Mouse (Mus musculus): ENCODE measurements around the gene Myo16. TPM values are rescaled to one million over a fixed set of nuclear protein-coding genes. Genes with fewer than 3 reads are reported as not detected.
A peak's percentile ranks its signal among the peaks of the same experiment; 100 is the strongest.

Gene Myo16
- polyA plus RNA-seq, 1 experiment from 2014 or later: 0.63 TPM

GRCm38 (mm10) chr8:10629862-10630261 is 476.2 kb downstream of the Myo16 start:
- Histone ChIP-seq H3K27me3 (no peaks in the 10 kb centered on the region), H3K4me3 (replicated peaks) (no peak overlapping the region), H3K36me3 (no peaks in the 10 kb centered on the region), H3K27ac (replicated peaks) (peak overlapping the region; percentile 35; the same call in 1 of the 2 replicates), H3K9ac (no peak overlapping the region), H3K9me3 (replicated peaks) (no peaks in the 10 kb centered on the region), H3K4me1 (no peaks in the 10 kb centered on the region), H3K4me2 (replicated peaks) (no peak overlapping the region)
- ATAC-seq (ENCODE audit: insufficient number of reproducible peaks, low FRiP score, low TSS enrichment, low read depth): no peak; the same call in 1 of the 2 replicates
- 34% methylated on average over 5 of the region's 5 CpGs for WGBS

- Histone ChIP-seq H3K9ac (no peak overlapping the region), H3K4me2 (replicated peaks) (no peak overlapping the region), H3K4me3 (replicated peaks) (no peak overlapping the region), H3K9me3 (replicated peaks) (no peaks in the 10 kb centered on the region), H3K4me1 (no peaks in the 10 kb centered on the region), H3K27me3 (no peaks in the 10 kb centered on the region), H3K27ac (replicated peaks) (no peak overlapping the region), H3K36me3 (no peaks in the 10 kb centered on the region)
- ATAC-seq (ENCODE audit: insufficient number of reproducible peaks, low FRiP score, low TSS enrichment, low read depth): no peak
- 90% methylated on average over 2 of the region's 2 CpGs for WGBS
These were observed 477.3 kb downstream of the Myo16 start for GRCm38 (mm10) chr8:10631006-10631405.

- Histone ChIP-seq H3K4me3 (replicated peaks) (no peak overlapping the region), H3K36me3 (no peaks in the 10 kb centered on the region), H3K9ac (no peak overlapping the region), H3K9me3 (replicated peaks) (no peaks in the 10 kb centered on the region), H3K27ac (replicated peaks) (no peak overlapping the region), H3K27me3 (no peaks in the 10 kb centered on the region), H3K4me1 (no peaks in the 10 kb centered on the region), H3K4me2 (replicated peaks) (no peak overlapping the region)
- no peak for ATAC-seq (ENCODE audit: insufficient number of reproducible peaks, low FRiP score, low TSS enrichment, low read depth)
- WGBS: 60% methylated on average over 6 of the region's 6 CpGs
These were observed 478.9 kb downstream of the Myo16 start for GRCm38 (mm10) chr8:10632603-10633002.

- no peak overlapping the region for H3K9ac ChIP-seq
- no peaks in the 10 kb centered on the region for H3K36me3 ChIP-seq
- H3K4me3 ChIP-seq (replicated peaks): no peak overlapping the region
- H3K4me1 ChIP-seq: no peaks in the 10 kb centered on the region
- no peaks in the 10 kb centered on the region for H3K9me3 ChIP-seq (replicated peaks)
- H3K27ac ChIP-seq (replicated peaks): no peak overlapping the region
- ATAC-seq (ENCODE audit: insufficient number of reproducible peaks, low FRiP score, low TSS enrichment, low read depth): peak; percentile 64; the same call in 1 of the 2 replicates
- 17% methylated on average over 12 of the region's 12 CpGs for WGBS
- H3K27me3 ChIP-seq: no peaks in the 10 kb centered on the region
- H3K4me2 ChIP-seq (replicated peaks): no peak overlapping the region
These were observed 479.8 kb downstream of the Myo16 start for GRCm38 (mm10) chr8:10633360-10634140.

- 67% methylated on average over 13 of the region's 13 CpGs for WGBS
- H3K4me3 ChIP-seq (replicated peaks): no peak overlapping the region
- H3K27me3 ChIP-seq: no peaks in the 10 kb centered on the region
- no peaks in the 10 kb centered on the region for H3K36me3 ChIP-seq
- H3K27ac ChIP-seq (replicated peaks): no peak overlapping the region
- H3K9me3 ChIP-seq (replicated peaks): no peaks in the 10 kb centered on the region
- no peaks in the 10 kb centered on the region for H3K4me1 ChIP-seq
- H3K4me2 ChIP-seq (replicated peaks): no peak overlapping the region
- no peak overlapping the region for H3K9ac ChIP-seq
- ATAC-seq (ENCODE audit: insufficient number of reproducible peaks, low FRiP score, low TSS enrichment, low read depth): no peak
These were observed 480.7 kb downstream of the Myo16 start for GRCm38 (mm10) chr8:10634421-10634820.

DNA sequence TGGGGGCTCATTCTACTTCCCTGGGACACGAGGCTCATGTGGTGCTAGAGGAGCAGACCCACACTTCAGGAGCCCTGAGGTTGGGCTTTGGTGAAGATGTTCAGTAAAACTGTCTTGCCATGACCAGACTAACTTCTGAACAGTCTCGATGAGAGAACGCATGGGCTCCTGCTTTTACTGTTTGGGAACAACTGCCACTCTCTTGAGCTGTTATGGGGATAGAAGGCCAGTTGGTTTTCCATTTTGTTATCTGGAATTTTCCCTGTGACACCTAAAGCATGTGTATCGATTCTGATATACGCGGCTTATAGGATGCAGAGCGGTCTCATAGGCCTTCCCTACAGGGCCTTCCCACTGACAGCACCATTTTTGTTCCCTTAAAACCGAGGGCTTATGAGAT is 485.2 kb downstream of the Myo16 start:
- H3K4me2 ChIP-seq (replicated peaks): no peak overlapping the region
- WGBS: 92% methylated on average over 8 of the region's 8 CpGs
- no peaks in the 10 kb centered on the region for H3K9me3 ChIP-seq (replicated peaks)
- no peak for ATAC-seq (ENCODE audit: insufficient number of reproducible peaks, low FRiP score, low TSS enrichment, low read depth)
- no peak overlapping the region for H3K9ac ChIP-seq
- H3K4me1 ChIP-seq: no peaks in the 10 kb centered on the region
- H3K27ac ChIP-seq (replicated peaks): no peak overlapping the region
- no peaks in the 10 kb centered on the region; the same call in 1 of the 2 replicates for H3K27me3 ChIP-seq
- no peaks in the 10 kb centered on the region for H3K36me3 ChIP-seq
- H3K4me3 ChIP-seq (replicated peaks): no peak overlapping the region

DNA sequence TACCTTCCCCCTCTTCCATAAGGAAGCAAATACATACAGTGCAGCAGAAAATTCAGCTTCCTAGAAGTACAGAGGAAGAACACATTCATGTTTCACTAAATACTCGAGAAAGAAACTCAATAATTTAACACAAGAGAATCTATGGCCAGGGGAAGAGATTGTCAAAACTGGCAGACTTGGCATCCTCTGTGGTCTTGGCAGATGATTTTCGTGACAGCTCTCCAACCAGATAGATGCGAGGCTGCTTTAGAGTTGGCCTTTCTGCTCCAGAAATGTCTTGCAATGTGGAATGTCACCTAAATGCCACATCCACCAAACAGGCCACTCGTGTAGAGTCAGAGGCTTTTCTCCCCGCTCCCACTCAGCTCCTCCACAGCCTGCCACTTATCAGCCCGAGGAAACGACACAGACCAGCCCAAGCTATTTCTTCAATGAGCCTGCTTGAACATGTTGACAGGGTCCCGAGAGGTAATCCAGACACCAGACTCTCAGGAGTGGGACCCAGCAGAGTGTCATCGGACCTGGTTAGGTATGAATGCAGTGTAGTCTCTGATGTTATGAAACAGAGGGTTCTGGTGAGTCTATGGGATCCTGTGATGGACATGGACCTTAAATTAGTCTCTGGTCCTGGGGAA is 486.6 kb downstream of the Myo16 start:
- Histone ChIP-seq H3K36me3 (no peaks in the 10 kb centered on the region), H3K4me3 (replicated peaks) (no peak overlapping the region), H3K4me1 (no peaks in the 10 kb centered on the region), H3K9ac (no peak overlapping the region), H3K4me2 (replicated peaks) (no peak overlapping the region), H3K27me3 (no peaks in the 10 kb centered on the region; the same call in 1 of the 2 replicates), H3K27ac (replicated peaks) (no peak overlapping the region), H3K9me3 (replicated peaks) (no peaks in the 10 kb centered on the region)
- WGBS: 71% methylated on average over 9 of the region's 9 CpGs
- ATAC-seq (ENCODE audit: insufficient number of reproducible peaks, low FRiP score, low TSS enrichment, low read depth): no peak

DNA sequence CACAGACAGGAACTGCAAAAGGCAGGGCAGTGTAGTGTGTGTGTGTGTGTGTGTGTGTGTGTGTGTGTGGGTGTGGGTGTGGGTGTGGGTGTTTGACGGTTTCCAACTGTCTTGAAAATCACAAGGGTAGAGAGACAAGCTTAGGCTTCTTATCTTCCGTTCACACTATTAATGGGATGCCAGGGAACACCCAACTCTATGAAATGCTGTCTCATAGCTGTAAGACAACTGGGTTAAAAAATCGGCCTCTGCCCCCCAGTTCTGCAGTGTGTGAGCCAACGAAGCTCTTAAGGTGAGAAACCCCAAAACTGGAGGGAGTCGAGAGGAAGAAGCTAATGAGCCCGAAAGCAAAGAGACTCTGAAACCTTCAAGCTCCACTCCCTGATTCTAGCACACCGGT is 487.1 kb downstream of the Myo16 start:
- 72% methylated on average over 7 of the region's 7 CpGs for WGBS
- H3K27me3 ChIP-seq: no peaks in the 10 kb centered on the region; the same call in 1 of the 2 replicates
- H3K36me3 ChIP-seq: no peaks in the 10 kb centered on the region
- no peak overlapping the region for H3K27ac ChIP-seq (replicated peaks)
- no peaks in the 10 kb centered on the region for H3K9me3 ChIP-seq (replicated peaks)
- H3K9ac ChIP-seq: no peak overlapping the region
- no peak overlapping the region for H3K4me3 ChIP-seq (replicated peaks)
- no peak overlapping the region for H3K4me2 ChIP-seq (replicated peaks)
- ATAC-seq (ENCODE audit: insufficient number of reproducible peaks, low FRiP score, low TSS enrichment, low read depth): no peak
- H3K4me1 ChIP-seq: no peaks in the 10 kb centered on the region

GRCm38 (mm10) chr8:10641343-10641742 is 487.6 kb downstream of the Myo16 start:
- ATAC-seq (ENCODE audit: insufficient number of reproducible peaks, low FRiP score, low TSS enrichment, low read depth): no peak
- no peaks in the 10 kb centered on the region for H3K36me3 ChIP-seq
- H3K27me3 ChIP-seq: no peaks in the 10 kb centered on the region; the same call in 1 of the 2 replicates
- no peaks in the 10 kb centered on the region for H3K4me1 ChIP-seq
- no peak overlapping the region for H3K9ac ChIP-seq
- no peaks in the 10 kb centered on the region for H3K9me3 ChIP-seq (replicated peaks)
- H3K27ac ChIP-seq (replicated peaks): no peak overlapping the region
- no peak overlapping the region for H3K4me3 ChIP-seq (replicated peaks)
- H3K4me2 ChIP-seq (replicated peaks): no peak overlapping the region

- Histone ChIP-seq H3K4me1 (no peaks in the 10 kb centered on the region), H3K36me3 (no peaks in the 10 kb centered on the region), H3K9ac (no peak overlapping the region), H3K27me3 (no peaks in the 10 kb centered on the region; the same call in 1 of the 2 replicates), H3K27ac (replicated peaks) (no peak overlapping the region), H3K4me2 (replicated peaks) (no peak overlapping the region), H3K4me3 (replicated peaks) (no peak overlapping the region), H3K9me3 (replicated peaks) (no peaks in the 10 kb centered on the region)
- no peak for ATAC-seq (ENCODE audit: insufficient number of reproducible peaks, low FRiP score, low TSS enrichment, low read depth)
- WGBS: 87% methylated on average over 4 of the region's 4 CpGs
These were observed 489.5 kb downstream of the Myo16 start for GRCm38 (mm10) chr8:10643244-10643643.

DNA sequence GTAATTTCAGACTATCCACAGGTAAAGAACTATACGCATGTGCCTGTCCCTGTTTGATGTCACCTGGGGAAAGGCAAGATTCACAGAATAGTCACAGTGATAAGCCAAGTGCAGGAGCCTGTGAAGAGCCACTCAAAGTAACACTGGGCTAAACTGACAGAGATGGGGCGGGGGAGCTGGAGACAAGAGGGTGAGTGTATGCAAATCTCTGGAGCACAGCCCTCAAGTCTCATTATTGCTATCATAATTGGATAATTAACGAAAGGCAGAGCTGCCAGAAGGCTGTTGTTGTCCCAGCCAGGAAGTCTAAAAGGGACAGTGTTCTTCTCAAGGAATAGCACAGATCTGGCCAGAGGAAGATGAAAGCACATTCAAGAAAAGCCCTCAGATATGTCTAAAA is 490.8 kb downstream of the Myo16 start:
- Histone ChIP-seq H3K36me3 (no peaks in the 10 kb centered on the region), H3K9ac (no peak overlapping the region), H3K27ac (replicated peaks) (no peak overlapping the region), H3K27me3 (no peaks in the 10 kb centered on the region; the same call in 1 of the 2 replicates), H3K4me2 (replicated peaks) (no peak overlapping the region), H3K9me3 (replicated peaks) (no peaks in the 10 kb centered on the region), H3K4me1 (no peaks in the 10 kb centered on the region), H3K4me3 (replicated peaks) (no peak overlapping the region)
- ATAC-seq (ENCODE audit: insufficient number of reproducible peaks, low FRiP score, low TSS enrichment, low read depth): no peak
- WGBS: 50% methylated on average over 3 of the region's 3 CpGs
